Mouse (Mus musculus) CD4-positive, CD25-positive, alpha-beta regulatory T cell, adult 9 weeks (primary cell): ENCODE data around the gene Ncam1. TPM values are rescaled to one million over a fixed set of nuclear protein-coding genes. Genes with fewer than 3 reads are reported as not detected.

Source experiments
- polyA plus RNA-seq: library from polyadenylated mRNA; unstranded; fragments of 100-300 nt; shearing (Covaris generic); gene quantifications from one replicate; pipeline ENCODE4 v1.2.1, GENCODE M21; 2017

Gene Ncam1
- polyA plus RNA-seq: 0.24 TPM

GRCm38 (mm10) chr9:49798806-49799205 is at the start of gene Ncam1:
Ncam1 (minus strand) TSS chr9:49798925.

DNA sequence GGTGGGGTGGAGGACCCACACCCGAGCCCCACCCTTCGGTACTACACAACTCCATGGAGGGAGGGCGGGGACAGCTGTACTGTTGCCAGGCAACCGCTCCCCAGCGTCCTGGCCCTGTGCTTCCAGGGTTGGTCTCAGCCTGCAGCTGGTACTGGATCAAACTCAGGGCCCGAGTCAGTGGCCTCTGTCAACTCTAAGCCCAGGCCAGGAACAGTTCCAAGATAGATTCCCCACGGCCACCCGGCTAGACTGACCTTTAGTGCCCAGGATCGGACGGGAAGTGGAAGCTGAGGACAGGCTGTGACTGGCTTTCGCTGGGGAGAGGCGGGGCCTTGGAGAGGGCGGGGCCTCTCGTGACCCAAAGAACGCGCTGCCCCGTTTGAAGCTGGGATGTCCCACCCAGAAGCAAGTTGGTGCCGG is 312.8 kb downstream of the Ncam1 start, which contains the start of gene Ttc12:
Gene Ttc12 (minus strand): TSS at position 334 of the 420 bp plus-strand sequence.

